9 mouse cellular contexts compared by ENCODE assay signal in genomic region chr11:16769709-16770303, GRCm38 (mm10). TPM values are rescaled to one million over a fixed set of nuclear protein-coding genes. Genes with fewer than 3 reads are reported as not detected.
DNase-seq lines count a peak whose midpoint lies in the region; ATAC-seq lines count a peak whose summit lies in the region.
"Had no signal": no experiment of that assay in that cellular context is flagged by ENCODE, and none has a peak within 500 bp of the region (broad histone marks: within the 10 kb centered on the region; RNA-seq: fewer than 3 reads in every experiment).

No protein-coding gene starts in this region.

- H3K27me3 ChIP-seq in forebrain, embryonic 13.5 days = no peaks in the 10 kb centered on the region
- H3K27me3 ChIP-seq in forebrain, embryonic 10.5 days (ENCODE audit: poor library complexity, severe bottlenecking) = no peaks in the 10 kb centered on the region
- no peaks in the 10 kb centered on the region for H3K27me3 ChIP-seq in lung, embryonic 16.5 days (ENCODE audit: control insufficient read depth, insufficient read depth, low read depth, low read length)

- H3K4me1 ChIP-seq in forebrain, embryonic 13.5 days = peaks cover 9% of the 10 kb centered on the region; the same call in 1 of the 2 replicates
- H3K4me1 ChIP-seq in forebrain, embryonic 10.5 days = no peaks in the 10 kb centered on the region
- H3K4me1 ChIP-seq in lung, embryonic 16.5 days (replicated peaks; ENCODE audit: control insufficient read depth, insufficient read depth, low read length) = peaks cover 23% of the 10 kb centered on the region

- no peak overlapping the region for H3K4me3 ChIP-seq in forebrain, embryonic 13.5 days
- H3K4me3 ChIP-seq in forebrain, embryonic 10.5 days = no peak overlapping the region
- no peak overlapping the region for H3K4me3 ChIP-seq in lung, embryonic 16.5 days (ENCODE audit: low read length)

- no peak overlapping the region for H3K9ac ChIP-seq in forebrain, embryonic 13.5 days
- H3K9ac ChIP-seq in lung, embryonic 16.5 days (ENCODE audit: low read length) = no peak overlapping the region

- peak; percentile 80 for ATAC-seq in forebrain, embryonic 13.5 days
- peak; percentile 35 to 55 for ATAC-seq in hematopoietic stem cell, adult 5-6 weeks (replicated peaks in 1 of 2; ENCODE audit: insufficient read depth in 1 of 2, low FRiP score in 2 of 2, low TSS enrichment in 1 of 2, low read depth in 1 of 2, poor library complexity in 2 of 2, severe bottlenecking in 2 of 2)
- ATAC-seq in lung, embryonic 16.5 days (ENCODE audit: low read depth) = peak; percentile 56; the same call in 1 of the 2 replicates
- ATAC-seq in activated CD4-positive, CD25-positive, alpha-beta regulatory T cell, adult 4 months = no peak

- H3K9me3 ChIP-seq in forebrain, embryonic 13.5 days (replicated peaks) = no peaks in the 10 kb centered on the region
- H3K9me3 ChIP-seq in forebrain, embryonic 10.5 days = no peaks in the 10 kb centered on the region
- no peaks in the 10 kb centered on the region for H3K9me3 ChIP-seq in lung, embryonic 16.5 days (ENCODE audit: control insufficient read depth, low read length)

- H3K27ac ChIP-seq in forebrain, embryonic 13.5 days = no peak overlapping the region
- H3K27ac ChIP-seq in forebrain, embryonic 10.5 days = no peak overlapping the region
- H3K27ac ChIP-seq in lung, embryonic 16.5 days (ENCODE audit: low read length) = no peak overlapping the region

- no peaks in the 10 kb centered on the region for H3K36me3 ChIP-seq in forebrain, embryonic 13.5 days (ENCODE audit: poor library complexity, severe bottlenecking)
- H3K36me3 ChIP-seq in forebrain, embryonic 10.5 days (replicated peaks) = no peaks in the 10 kb centered on the region
- H3K36me3 ChIP-seq in lung, embryonic 16.5 days (ENCODE audit: control insufficient read depth, insufficient read depth, low read length) = no peaks in the 10 kb centered on the region

- WGBS in forebrain, embryonic 13.5 days = 45% methylated on average over 3 of the region's 3 CpGs
- WGBS in forebrain, embryonic 10.5 days = 82% methylated on average over 3 of the region's 3 CpGs
- 31% methylated on average over 3 of the region's 3 CpGs for WGBS in lung, embryonic 16.5 days

- H3K4me2 ChIP-seq in forebrain, embryonic 13.5 days = no peak overlapping the region
- 0 out of 2 replicates have a peak overlapping the region, but pooled peaks have one; percentile 25 for H3K4me2 ChIP-seq in lung, embryonic 16.5 days (ENCODE audit: low read depth, low read length)

- DNase-seq in forebrain, embryonic 10.5 days (ENCODE audit: extremely low spot score, low spot score) = no peak
- DNase-seq in CD4-positive helper T cell, adult 2 months (ENCODE audit: low read depth, low spot score) = peak; percentile 15
- no peak for DNase-seq in urinary bladder, postnatal 10 days (ENCODE audit: low spot score)
- no peak for DNase-seq in gastrocnemius, postnatal 25 days
- DNase-seq: B cell, adult 2 months had no signal

RNA-seq across cellular contexts. Expression of gene Egfr, which starts 17.8 kb away (rescaled TPM):
- polyA plus RNA-seq in forebrain, embryonic 13.5 days (2015; fragmentation: Nextera tagmentation; extraction: Ambion mirVana) = 1.2 and 1.3 TPM in 2 replicates
- polyA plus RNA-seq in forebrain, embryonic 10.5 days (2016; fragmentation: Nextera tagmentation; extraction: Ambion mirVana) = 2.2 and 2.6 TPM in 2 replicates
- total RNA-seq in hematopoietic stem cell, adult 5-6 weeks (2017) = not detected in 2 replicates
- 5.4 and 6.2 TPM in 2 replicates for polyA plus RNA-seq in lung, embryonic 16.5 days (2015; fragmentation: Nextera tagmentation; extraction: Ambion mirVana)
- 10 to 100 TPM; 13.9 to 14.3 TPM for total RNA-seq in gastrocnemius, postnatal 25 days (2021)
- under 1 TPM in 1 of 2 experiments, not detected in 1; 0.13 TPM for polyA plus RNA-seq in activated CD4-positive, CD25-positive, alpha-beta regulatory T cell, adult 4 months (2017; shearing (Covaris generic))
